Mouse (Mus musculus): ENCODE results near the gene Sox12. TPM values are rescaled to one million over a fixed set of nuclear protein-coding genes. Genes with fewer than 3 reads are reported as not detected.
"Not testable (repeated sequence)": the region's sequence is repeated elsewhere in the genome, so short reads cannot be mapped to it uniquely, and the experiment has no call there.

Gene Sox12
- polyA plus RNA-seq, 1 experiment from 2014 or later: 20.7 TPM

DNA sequence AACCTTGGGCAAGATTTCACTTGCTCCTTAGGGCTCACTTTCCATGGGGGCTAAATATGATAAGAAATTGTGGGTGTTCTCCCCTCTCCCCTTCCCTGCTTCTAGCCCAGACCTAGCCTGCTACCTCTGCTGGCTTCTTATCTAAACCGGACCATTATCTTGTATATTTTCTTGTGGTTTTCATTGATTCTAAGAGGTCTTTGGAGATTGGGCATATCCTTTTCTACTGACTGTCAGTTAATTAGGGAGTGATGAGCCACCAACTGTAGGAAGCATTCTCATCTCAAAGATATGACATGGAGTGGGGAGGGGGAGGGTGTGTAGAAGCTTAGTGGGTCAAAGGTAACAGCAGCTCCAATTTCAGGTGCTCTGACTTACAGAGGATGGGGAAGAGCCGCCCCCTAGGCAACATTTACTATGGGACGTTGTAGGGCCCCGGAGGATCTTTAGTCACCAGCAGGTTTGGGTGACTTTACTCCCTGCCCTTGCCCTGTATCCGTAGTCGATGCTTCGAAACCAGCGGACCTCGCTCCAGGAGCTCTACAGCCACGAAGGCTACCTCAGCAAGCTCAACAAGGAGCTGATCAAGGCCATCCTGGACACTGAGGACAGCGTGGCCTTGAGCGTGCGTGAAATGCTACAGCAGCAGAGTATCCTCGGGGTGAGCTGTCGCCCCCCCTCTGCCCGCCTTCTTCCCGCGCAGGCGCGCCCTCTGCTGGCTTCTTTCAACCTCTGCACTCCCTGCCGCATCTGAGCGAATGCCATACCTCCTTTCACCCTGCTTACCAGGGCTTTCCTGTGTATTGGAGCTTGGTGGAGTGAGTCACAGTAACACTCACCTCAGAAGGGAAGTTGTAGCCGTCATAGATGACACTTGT, 39.4 kb upstream of the Sox12 start:
- H3K4me3 ChIP-seq (ENCODE audit: low read depth, low read length): peak overlapping the region; percentile 5; the same call in 1 of the 2 replicates
- peak overlapping the region; percentile 47 for H3K9ac ChIP-seq (replicated peaks; ENCODE audit: low read length)
- DNase-seq (ENCODE audit: low spot score) (peak; percentile 88), ATAC-seq (replicated peaks; ENCODE audit: insufficient number of reproducible peaks, low FRiP score, low TSS enrichment, low read depth) (peak; percentile 62; the same call in 1 of the 2 replicates)
- peak overlapping the region; percentile 28; the same call in 1 of the 2 replicates for H3K4me2 ChIP-seq (ENCODE audit: low read depth, low read length)
- WGBS: 4% methylated on average over 23 of the region's 23 CpGs
- no peaks in the 10 kb centered on the region for H3K9me3 ChIP-seq (replicated peaks; ENCODE audit: control insufficient read depth, low read length)
- no peaks in the 10 kb centered on the region for H3K36me3 ChIP-seq (replicated peaks; ENCODE audit: control insufficient read depth, insufficient read depth, low read depth, low read length)
- H3K4me1 ChIP-seq (ENCODE audit: control insufficient read depth, insufficient read depth, low read length): no peaks in the 10 kb centered on the region
- H3K27ac ChIP-seq (replicated peaks; ENCODE audit: low read depth, low read length): no peak overlapping the region
- H3K27me3 ChIP-seq (ENCODE audit: control insufficient read depth, insufficient read depth, low read length): no peaks in the 10 kb centered on the region

GRCm38 (mm10) chr2:152436405-152436901, 38.6 kb upstream of the Sox12 start:
- Histone ChIP-seq H3K9ac (replicated peaks; ENCODE audit: low read length) (no peak overlapping the region), H3K4me2 (ENCODE audit: low read depth, low read length) (no peak overlapping the region), H3K4me3 (ENCODE audit: low read depth, low read length) (no peak overlapping the region), H3K27ac (replicated peaks; ENCODE audit: low read depth, low read length) (no peak overlapping the region), H3K27me3 (ENCODE audit: control insufficient read depth, insufficient read depth, low read length) (no peaks in the 10 kb centered on the region), H3K36me3 (replicated peaks; ENCODE audit: control insufficient read depth, insufficient read depth, low read depth, low read length) (no peaks in the 10 kb centered on the region), H3K9me3 (replicated peaks; ENCODE audit: control insufficient read depth, low read length) (no peaks in the 10 kb centered on the region), H3K4me1 (ENCODE audit: control insufficient read depth, insufficient read depth, low read length) (no peaks in the 10 kb centered on the region)
- DNase-seq (ENCODE audit: low spot score) (no peak), ATAC-seq (replicated peaks; ENCODE audit: insufficient number of reproducible peaks, low FRiP score, low TSS enrichment, low read depth) (no peak)
- 69% methylated on average over 7 of the region's 7 CpGs for WGBS

DNA sequence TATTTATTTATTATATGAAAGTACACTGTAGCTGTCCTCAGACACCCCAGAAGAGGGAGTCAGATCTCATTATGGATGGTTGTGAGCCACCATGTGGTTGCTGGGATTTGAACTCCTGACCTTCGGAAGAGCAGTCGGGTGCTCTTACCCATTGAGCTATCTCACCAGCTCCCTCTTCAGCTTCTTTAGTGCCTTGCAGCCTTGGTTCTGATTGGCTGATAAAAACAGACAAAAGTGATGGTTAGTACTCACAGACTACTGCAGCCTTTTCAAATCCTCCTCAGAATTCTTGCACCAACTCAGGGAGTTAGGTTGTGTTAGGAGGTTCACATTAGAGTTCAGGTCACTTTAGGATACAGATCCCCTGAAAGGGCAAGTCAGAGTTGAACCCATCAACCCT, 30.6 kb upstream of the Sox12 start:
- 81% methylated on average over 2 of the region's 2 CpGs for WGBS
- not testable (repeated sequence) for ATAC-seq (replicated peaks; ENCODE audit: insufficient number of reproducible peaks, low FRiP score, low TSS enrichment, low read depth); H3K9me3 ChIP-seq (replicated peaks; ENCODE audit: control insufficient read depth, low read length); DNase-seq (ENCODE audit: low spot score); H3K27me3 ChIP-seq (ENCODE audit: control insufficient read depth, insufficient read depth, low read length); H3K27ac ChIP-seq (replicated peaks; ENCODE audit: low read depth, low read length); H3K4me2 ChIP-seq (ENCODE audit: low read depth, low read length); H3K4me1 ChIP-seq (ENCODE audit: control insufficient read depth, insufficient read depth, low read length); H3K4me3 ChIP-seq (ENCODE audit: low read depth, low read length); H3K36me3 ChIP-seq (replicated peaks; ENCODE audit: control insufficient read depth, insufficient read depth, low read depth, low read length); H3K9ac ChIP-seq (replicated peaks; ENCODE audit: low read length)

- DNase-seq (ENCODE audit: low spot score) (peak; percentile 38), ATAC-seq (replicated peaks; ENCODE audit: insufficient number of reproducible peaks, low FRiP score, low TSS enrichment, low read depth) (no peak)
- H3K27ac ChIP-seq (replicated peaks; ENCODE audit: low read depth, low read length): no peak overlapping the region
- H3K9ac ChIP-seq (replicated peaks; ENCODE audit: low read length): no peak overlapping the region
- H3K4me1 ChIP-seq (ENCODE audit: control insufficient read depth, insufficient read depth, low read length): no peaks in the 10 kb centered on the region
- WGBS: 6% methylated on average over 12 of the region's 12 CpGs
- no peak overlapping the region for H3K4me3 ChIP-seq (ENCODE audit: low read depth, low read length)
- H3K27me3 ChIP-seq (ENCODE audit: control insufficient read depth, insufficient read depth, low read length): no peaks in the 10 kb centered on the region
- peak overlapping the region; percentile 31; the same call in 1 of the 2 replicates for H3K4me2 ChIP-seq (ENCODE audit: low read depth, low read length)
- no peaks in the 10 kb centered on the region for H3K9me3 ChIP-seq (replicated peaks; ENCODE audit: control insufficient read depth, low read length)
- H3K36me3 ChIP-seq (replicated peaks; ENCODE audit: control insufficient read depth, insufficient read depth, low read depth, low read length): no peaks in the 10 kb centered on the region
Observed at GRCm38 (mm10) chr2:152427493-152427892, 29.6 kb upstream of the Sox12 start.

DNA sequence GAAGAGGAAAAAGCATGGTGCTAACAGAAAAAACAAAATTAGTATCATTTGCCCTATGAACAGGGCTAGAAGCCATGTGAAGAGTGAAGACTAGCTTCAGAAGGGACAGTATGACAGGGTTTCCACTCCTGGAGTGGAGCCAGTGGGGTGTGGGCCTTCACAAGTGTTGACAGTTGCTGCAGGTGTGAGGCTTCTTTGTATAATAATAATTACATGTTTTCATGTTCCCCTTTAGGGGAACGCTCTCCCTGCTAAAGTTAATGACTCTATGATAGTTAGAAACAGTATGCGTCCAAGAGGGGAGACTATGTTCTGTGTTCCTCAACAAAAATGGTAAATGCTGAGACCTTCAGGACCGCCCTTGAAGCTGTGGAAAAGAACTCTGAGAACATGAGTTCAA, 17.9 kb upstream of the Sox12 start:
- WGBS: 96% methylated on average over 3 of the region's 3 CpGs
- Histone ChIP-seq H3K27me3 (ENCODE audit: control insufficient read depth, insufficient read depth, low read length) (no peaks in the 10 kb centered on the region), H3K27ac (replicated peaks; ENCODE audit: low read depth, low read length) (peak overlapping the region; percentile 98; the same call in 1 of the 2 replicates), H3K36me3 (replicated peaks; ENCODE audit: control insufficient read depth, insufficient read depth, low read depth, low read length) (no peaks in the 10 kb centered on the region), H3K9me3 (replicated peaks; ENCODE audit: control insufficient read depth, low read length) (no peaks in the 10 kb centered on the region; the same call in 1 of the 2 replicates), H3K4me1 (ENCODE audit: control insufficient read depth, insufficient read depth, low read length) (no peaks in the 10 kb centered on the region; the same call in 1 of the 2 replicates), H3K4me3 (ENCODE audit: low read depth, low read length) (no peak overlapping the region), H3K4me2 (ENCODE audit: low read depth, low read length) (no peak overlapping the region), H3K9ac (replicated peaks; ENCODE audit: low read length) (no peak overlapping the region)
- ATAC-seq (replicated peaks; ENCODE audit: insufficient number of reproducible peaks, low FRiP score, low TSS enrichment, low read depth) (no peak), DNase-seq (ENCODE audit: low spot score) (no peak)

DNA sequence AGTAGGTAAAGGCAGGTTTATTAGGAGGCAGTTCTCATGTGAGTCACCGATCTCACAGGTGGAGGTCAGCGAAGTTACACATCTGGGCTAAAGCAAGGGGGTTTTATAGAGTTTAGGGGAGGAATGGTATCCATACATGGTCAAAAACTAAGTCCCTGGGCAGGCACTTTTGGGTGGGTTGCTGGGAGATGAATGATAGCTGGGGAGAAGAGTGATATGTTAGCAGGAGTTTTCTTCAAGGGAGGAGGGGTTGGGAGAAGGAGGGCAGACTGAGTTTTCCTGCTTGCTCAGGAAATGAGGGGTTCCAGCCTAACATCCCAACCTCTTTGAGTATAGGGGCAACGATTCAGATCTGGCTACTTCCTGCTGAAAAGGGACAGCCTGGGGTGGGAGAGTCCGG, 17.4 kb upstream of the Sox12 start, which contains the start of gene 6820408C15Rik:
Gene 6820408C15Rik, plus strand, starts transcription at position 301 of the 400 bp plus-strand sequence.
- 27% methylated on average over 4 of the region's 4 CpGs for WGBS
- H3K9ac ChIP-seq (replicated peaks; ENCODE audit: low read length): peak within 1 kb of the TSS; percentile 98

GRCm38 (mm10) chr2:152414591-152415165, 16.8 kb upstream of the Sox12 start, which contains the start of gene Zcchc3:
Zcchc3 (minus strand) TSS chr2:152415027.
- H3K4me3 ChIP-seq (ENCODE audit: low read depth, low read length): peak within 1 kb of the TSS; percentile 93
- under 1% methylated on average over 60 of the region's 65 CpGs for WGBS
- H3K4me1 ChIP-seq (ENCODE audit: control insufficient read depth, insufficient read depth, low read length): peaks cover 6% of the 10 kb centered on the region
- H3K9me3 ChIP-seq (replicated peaks; ENCODE audit: control insufficient read depth, low read length): no peaks in the 10 kb centered on the region; the same call in 1 of the 2 replicates
- H3K9ac ChIP-seq (replicated peaks; ENCODE audit: low read length): peak within 1 kb of the TSS; percentile 98
- H3K4me2 ChIP-seq (ENCODE audit: low read depth, low read length): peak within 1 kb of the TSS; percentile 90
- H3K27ac ChIP-seq (replicated peaks; ENCODE audit: low read depth, low read length): peak within 1 kb of the TSS; percentile 98
- DNase-seq (ENCODE audit: low spot score) (peak; percentile 96), ATAC-seq (replicated peaks; ENCODE audit: insufficient number of reproducible peaks, low FRiP score, low TSS enrichment, low read depth) (peak; percentile 73)
- H3K36me3 ChIP-seq (replicated peaks; ENCODE audit: control insufficient read depth, insufficient read depth, low read depth, low read length): no peaks in the 10 kb centered on the region
- no peaks in the 10 kb centered on the region for H3K27me3 ChIP-seq (ENCODE audit: control insufficient read depth, insufficient read depth, low read length)

More for the DNA sequence above, 17.4 kb upstream of the Sox12 start, which contains the start of gene 6820408C15Rik:
- H3K9me3 ChIP-seq (replicated peaks; ENCODE audit: control insufficient read depth, low read length): no peaks in the 10 kb centered on the region; the same call in 1 of the 2 replicates
- peak within 1 kb of the TSS; percentile 93 for H3K4me3 ChIP-seq (ENCODE audit: low read depth, low read length)
- peak within 1 kb of the TSS; percentile 90 for H3K4me2 ChIP-seq (ENCODE audit: low read depth, low read length)
- no peaks in the 10 kb centered on the region for H3K36me3 ChIP-seq (replicated peaks; ENCODE audit: control insufficient read depth, insufficient read depth, low read depth, low read length)
- ATAC-seq (replicated peaks; ENCODE audit: insufficient number of reproducible peaks, low FRiP score, low TSS enrichment, low read depth) (no peak), DNase-seq (ENCODE audit: low spot score) (no peak)
- H3K27me3 ChIP-seq (ENCODE audit: control insufficient read depth, insufficient read depth, low read length): no peaks in the 10 kb centered on the region
- H3K27ac ChIP-seq (replicated peaks; ENCODE audit: low read depth, low read length): peak within 1 kb of the TSS; percentile 98
- H3K4me1 ChIP-seq (ENCODE audit: control insufficient read depth, insufficient read depth, low read length): peaks cover 4% of the 10 kb centered on the region

Measured in embryonic facial prominence, embryonic 11.5 days (tissue).